In genomic region chr11:4261969-4262368, GRCm38 (mm10) we compare ENCODE assay signal across 7 mouse cellular contexts. TPM values are rescaled to one million over a fixed set of nuclear protein-coding genes. Genes with fewer than 3 reads are reported as not detected.
DNase-seq lines count a peak whose midpoint lies in the region; ATAC-seq and TF ChIP-seq lines count a peak whose summit lies in the region.

No protein-coding gene starts in this region.

- no peaks in the 10 kb centered on the region for H3K9me3 ChIP-seq in G1E (replicated peaks)

- H3K27ac ChIP-seq in kidney, adult 2 months (ENCODE audit: insufficient read depth, low read depth, low read length), result no peak overlapping the region

- H3K36me3 ChIP-seq in kidney, adult 2 months (ENCODE audit: control insufficient read depth, insufficient read depth, low read length), result no peaks in the 10 kb centered on the region
- no peaks in the 10 kb centered on the region for H3K36me3 ChIP-seq in G1E (replicated peaks)

- WGBS in kidney, adult 2 months, result 31% methylated on average over 5 of the region's 5 CpGs

- no peak for TF ChIP-seq CTCF in kidney, adult 2 months (conservative IDR thresholded peaks at IDR 0.05; ENCODE audit: insufficient read depth, insufficient read length, low read depth, low read length)
- TF ChIP-seq CTCF in G1E (IDR thresholded peaks at IDR 0.05; ENCODE audit: low read depth, low read length), result no peak

- TF ChIP-seq POLR2A in kidney, adult 2 months (IDR thresholded peaks at IDR 0.05; ENCODE audit: low read depth, low read length), result no peak

- no peaks in the 10 kb centered on the region for H3K27me3 ChIP-seq in kidney, adult 2 months (replicated peaks; ENCODE audit: control insufficient read depth, insufficient read depth, low read length)
- H3K27me3 ChIP-seq in G1E (ENCODE audit: insufficient read depth, low read length), result peaks cover 36% of the 10 kb centered on the region

- H3K4me1 ChIP-seq in kidney, adult 2 months (ENCODE audit: control insufficient read depth, insufficient read depth, low read length), result peaks cover 19% of the 10 kb centered on the region
- H3K4me1 ChIP-seq in G1E (ENCODE audit: insufficient read depth, low read depth, low read length), result peaks cover 88% of the 10 kb centered on the region

- no peak overlapping the region for H3K4me3 ChIP-seq in kidney, adult 2 months (ENCODE audit: insufficient read depth, low read depth, low read length)
- H3K4me3 ChIP-seq in G1E (ENCODE audit: low read depth, low read length), result no peak overlapping the region

- DNase-seq in kidney, adult 2 months, result peak; percentile 45
- no peak for DNase-seq in kidney, adult 11 months
- DNase-seq in CD4-positive helper T cell, adult 2 months (ENCODE audit: low read depth, low spot score), result peak; percentile 81
- DNase-seq in G1E (ENCODE audit: low spot score), result peak; percentile 69
- peak; percentile 59 to 74 for DNase-seq in kidney, postnatal 4 days
- no peak for DNase-seq in spleen, postnatal 4 days (ENCODE audit: low spot score in 2 of 2)
- DNase-seq in ovary, adult 18-20 months (ENCODE audit: low spot score), result no peak

- no peak for ATAC-seq in G1E (ENCODE audit: extremely low read depth, insufficient number of reproducible peaks, low FRiP score, poor library complexity, severe bottlenecking)

RNA-seq across cellular contexts. Expression of gene Lif, which starts 4.6 kb away (rescaled TPM):
- 0.56 and 0.67 TPM in 2 replicates for polyA plus RNA-seq in kidney, adult 2 months (2012; rRNA removed)
- total RNA-seq in G1E (2014; fragmentation: Nextera tagmentation), result 0.75 TPM in 1 of 2 replicates, not detected in the other
- 1.0 and 1.2 TPM in 2 replicates for total RNA-seq in G1E (2017)
- 0.02 and 0.12 TPM in 2 replicates for polyA plus RNA-seq in G1E (2012)

RNA-seq across cellular contexts. Expression of gene Osm, which starts 25.7 kb away (rescaled TPM):
- 0.07 and 0.20 TPM in 2 replicates for polyA plus RNA-seq in kidney, adult 2 months (2012; rRNA removed)
- total RNA-seq in G1E (2014; fragmentation: Nextera tagmentation) (7.2 and 8.0 TPM in 2 replicates), G1E (2017) (8.3 and 10.3 TPM in 2 replicates)
- polyA plus RNA-seq in G1E (2012), result 4.0 and 4.5 TPM in 2 replicates

RNA-seq across cellular contexts. Expression of gene Castor1, which starts 43.9 kb away (rescaled TPM):
- 15.8 and 16.3 TPM in 2 replicates for polyA plus RNA-seq in kidney, adult 2 months (2012; rRNA removed)
- total RNA-seq in G1E (2014; fragmentation: Nextera tagmentation) (8.4 and 9.0 TPM in 2 replicates), G1E (2017) (8.2 and 10.7 TPM in 2 replicates)
- 2.9 and 4.5 TPM in 2 replicates for polyA plus RNA-seq in G1E (2012)

Comparison
In these comparisons a context has a peak if more than half of its experiments do, and no peak if none do; other contexts are left out.
1. DNase-seq: peak in kidney, adult 2 months (single experiment), CD4-positive helper T cell, adult 2 months (single experiment), G1E (single experiment) and kidney, postnatal 4 days (2 of 2); none in kidney, adult 11 months (single experiment), spleen, postnatal 4 days (0 of 2) and ovary, adult 18-20 months (single experiment).